Mouse (Mus musculus) stomach, embryonic 14.5 days (tissue): ENCODE measurements around the gene Paqr3. TPM values are rescaled to one million over a fixed set of nuclear protein-coding genes. Genes with fewer than 3 reads are reported as not detected.
A peak's percentile ranks its signal among the peaks of the same experiment; 100 is the strongest.

ENCODE experiments used
- ATAC-seq: fragments of 200-750 bp; cut with Nextera tagmentation; 2 replicates; pipeline ENCODE4 v1.8.0; 2017; ENCODE audit warnings: low read depth, moderate TSS enrichment; ENCODE audit not compliant: insufficient number of reproducible peaks, insufficient read depth, low FRiP score
- H3K27ac ChIP-seq: fragments of 300-500 bp; sonication (generic); 2 replicates; pipeline ENCODE4 v1.5.1; 2014; ENCODE audit warnings: mild to moderate bottlenecking, low read length, moderate library complexity, mixed read lengths
- H3K27me3 ChIP-seq: fragments of 300-500 bp; sonication (generic); 2 replicates; pipeline ENCODE4 v1.6.1; 2014; ENCODE audit warnings: low read length, control low read depth, mixed read lengths; ENCODE audit not compliant: control insufficient read depth, insufficient read depth
- H3K36me3 ChIP-seq: fragments of 300-500 bp; sonication (generic); 2 replicates; pipeline ENCODE4 v1.6.1; 2014; ENCODE audit warnings: mild to moderate bottlenecking, control low read depth, low read length, moderate library complexity, mixed read lengths; ENCODE audit not compliant: control insufficient read depth, insufficient read depth
- H3K4me1 ChIP-seq: fragments of 300-500 bp; sonication (generic); 2 replicates; pipeline ENCODE4 v1.6.1; 2014; ENCODE audit warnings: low read length, control low read depth, mixed read lengths; ENCODE audit not compliant: control insufficient read depth, insufficient read depth
- H3K4me2 ChIP-seq: fragments of 300-500 bp; sonication (generic); replicated peaks from 2 replicates; pipeline ENCODE4 v1.6.1; 2014; ENCODE audit warnings: low read depth, low read length, control low read depth
- H3K4me3 ChIP-seq: fragments of 300-500 bp; sonication (generic); 2 replicates; pipeline ENCODE4 v1.5.1; 2014; ENCODE audit warnings: low read depth, low read length, control low read depth
- H3K9ac ChIP-seq: fragments of 300-500 bp; sonication (generic); replicated peaks from 2 replicates; pipeline ENCODE4 v1.6.1; 2014; ENCODE audit warnings: low read depth, mild to moderate bottlenecking, control low read depth, low read length, moderate library complexity, mixed read lengths
- H3K9me3 ChIP-seq: fragments of 300-500 bp; sonication (generic); 2 replicates; pipeline ENCODE4 v1.6.1; 2016; ENCODE audit warnings: low read depth, low read length, control low read depth; ENCODE audit not compliant: control insufficient read depth
- WGBS: fragments of 180-500 bp; shearing (Covaris S2); extraction: QIAGEN DNeasy Blood & Tissue Kit; methylation state at CpG from one replicate; pipeline ENCODE4 v1.1.7; 2014; 5-methylcytosine and 5-hydroxymethylcytosine counted together
- polyA plus RNA-seq: library from polyadenylated mRNA; unstranded; fragments of >200 nt; fragmentation: Nextera tagmentation; extraction: Ambion mirVana; gene quantifications from 2 replicates; pipeline ENCODE4 v1.2.1, GENCODE M21; 2014

Paqr3 gene
- polyA plus RNA-seq, 1 experiment from 2014 or later, result 5.1 TPM

DNA sequence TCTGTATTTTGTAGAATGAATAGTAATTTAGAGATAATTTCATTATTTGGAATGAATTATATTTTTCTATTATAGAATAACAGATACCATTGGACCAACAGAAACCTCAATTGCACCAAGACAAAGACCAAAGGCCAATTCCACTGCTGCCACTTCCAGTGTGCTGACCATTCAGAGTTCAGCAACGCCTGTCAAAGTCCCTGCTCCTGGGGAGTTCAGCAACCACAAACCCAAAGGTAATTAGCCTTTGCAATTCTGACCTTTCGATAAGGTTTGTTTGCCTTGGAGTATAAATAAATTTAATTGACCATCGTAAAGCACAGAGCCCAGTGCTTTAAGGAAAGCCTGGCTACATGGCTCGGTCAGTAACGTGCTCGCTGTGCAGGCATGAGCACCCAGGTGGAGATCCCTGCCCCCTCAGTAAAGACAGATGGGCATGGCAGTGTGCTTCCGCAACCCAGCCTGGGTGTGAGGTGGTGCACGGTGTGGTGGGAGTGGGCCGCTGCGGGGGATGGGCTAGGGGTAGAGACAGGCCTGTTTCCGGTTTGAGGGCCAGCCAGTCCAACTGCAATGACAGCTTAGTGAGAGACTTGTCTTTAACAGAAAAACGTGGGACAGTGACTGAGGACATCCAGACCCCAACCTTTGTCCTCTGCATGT is 54.5 kb downstream of the Paqr3 start:
- Histone ChIP-seq H3K27me3 (no peaks in the 10 kb centered on the region), H3K9ac (no peak overlapping the region), H3K4me3 (no peak overlapping the region), H3K36me3 (peaks cover 11% of the 10 kb centered on the region), H3K9me3 (no peaks in the 10 kb centered on the region), H3K4me1 (no peaks in the 10 kb centered on the region), H3K27ac (no peak overlapping the region), H3K4me2 (no peak overlapping the region)
- 0 out of 2 replicates have a peak, but pooled peaks have one; percentile 49 for ATAC-seq
- WGBS, result 77% methylated on average over 12 of the region's 12 CpGs

- Histone ChIP-seq H3K4me3 (no peak overlapping the region), H3K4me2 (no peak overlapping the region), H3K4me1 (no peaks in the 10 kb centered on the region), H3K9ac (no peak overlapping the region), H3K9me3 (no peaks in the 10 kb centered on the region), H3K36me3 (peaks cover 10% of the 10 kb centered on the region), H3K27ac (no peak overlapping the region), H3K27me3 (no peaks in the 10 kb centered on the region)
- no peak for ATAC-seq
- WGBS, result 74% methylated on average over 3 of the region's 3 CpGs
Observed at GRCm38 (mm10) chr5:97056359-97056758, 55.0 kb downstream of the Paqr3 start.

GRCm38 (mm10) chr5:97055511-97056068 is 55.8 kb downstream of the Paqr3 start:
- no peak for ATAC-seq
- H3K4me3 ChIP-seq, result no peak overlapping the region
- H3K9me3 ChIP-seq, result no peaks in the 10 kb centered on the region
- 9% methylated on average over 1 of the region's 1 CpGs for WGBS
- no peaks in the 10 kb centered on the region for H3K27me3 ChIP-seq
- H3K9ac ChIP-seq, result no peak overlapping the region
- no peak overlapping the region for H3K27ac ChIP-seq
- no peak overlapping the region for H3K4me2 ChIP-seq
- no peaks in the 10 kb centered on the region for H3K4me1 ChIP-seq
- H3K36me3 ChIP-seq, result peaks cover 6% of the 10 kb centered on the region

GRCm38 (mm10) chr5:97054801-97055200 is 56.6 kb downstream of the Paqr3 start:
- no peak for ATAC-seq
- peaks cover 6% of the 10 kb centered on the region for H3K36me3 ChIP-seq
- WGBS, result 74% methylated on average over 10 of the region's 10 CpGs
- H3K4me3 ChIP-seq, result no peak overlapping the region
- H3K27me3 ChIP-seq, result no peaks in the 10 kb centered on the region
- no peaks in the 10 kb centered on the region for H3K9me3 ChIP-seq
- H3K9ac ChIP-seq, result no peak overlapping the region
- no peaks in the 10 kb centered on the region for H3K4me1 ChIP-seq
- H3K4me2 ChIP-seq, result no peak overlapping the region
- H3K27ac ChIP-seq, result no peak overlapping the region

- Histone ChIP-seq H3K4me1 (no peaks in the 10 kb centered on the region), H3K36me3 (peaks cover 6% of the 10 kb centered on the region), H3K9ac (no peak overlapping the region), H3K4me2 (no peak overlapping the region), H3K27ac (no peak overlapping the region), H3K27me3 (no peaks in the 10 kb centered on the region), H3K9me3 (no peaks in the 10 kb centered on the region), H3K4me3 (no peak overlapping the region)
- WGBS, result 88% methylated on average over 5 of the region's 5 CpGs
- ATAC-seq, result no peak
Observed at GRCm38 (mm10) chr5:97054166-97054565, 57.2 kb downstream of the Paqr3 start.

DNA sequence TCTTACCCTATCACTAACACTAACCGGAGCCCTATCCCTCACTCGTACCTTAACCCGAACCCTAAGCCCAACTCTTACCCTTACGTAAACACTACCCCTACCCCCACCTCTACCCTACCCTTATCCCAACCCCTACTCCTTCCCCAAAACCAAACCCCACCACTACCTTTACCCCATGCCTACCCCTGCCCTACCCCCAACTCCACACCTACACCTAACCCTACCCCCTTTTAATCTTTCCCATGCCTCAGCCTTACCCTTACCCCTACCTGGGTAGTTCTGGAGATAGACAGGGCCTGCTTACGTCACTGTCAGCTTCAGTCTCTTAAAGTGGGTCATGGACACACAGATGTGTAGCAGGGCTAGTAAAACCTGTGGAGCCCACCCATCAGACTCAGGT is 62.5 kb downstream of the Paqr3 start:
- Histone ChIP-seq H3K9ac (no peak overlapping the region), H3K36me3 (peaks cover 7% of the 10 kb centered on the region), H3K27me3 (no peaks in the 10 kb centered on the region), H3K9me3 (no peaks in the 10 kb centered on the region), H3K27ac (no peak overlapping the region), H3K4me3 (no peak overlapping the region), H3K4me1 (no peaks in the 10 kb centered on the region), H3K4me2 (no peak overlapping the region)
- ATAC-seq, result no peak
- WGBS, result 80% methylated on average over 5 of the region's 5 CpGs

GRCm38 (mm10) chr5:97046680-97047079 is 64.7 kb downstream of the Paqr3 start:
- no peaks in the 10 kb centered on the region for H3K4me1 ChIP-seq
- ATAC-seq, result no peak
- H3K27me3 ChIP-seq, result no peaks in the 10 kb centered on the region
- peaks cover 4% of the 10 kb centered on the region for H3K36me3 ChIP-seq
- H3K4me2 ChIP-seq, result no peak overlapping the region
- no peak overlapping the region for H3K9ac ChIP-seq
- 87% methylated on average over 10 of the region's 10 CpGs for WGBS
- H3K4me3 ChIP-seq, result no peak overlapping the region
- no peak overlapping the region for H3K27ac ChIP-seq
- no peaks in the 10 kb centered on the region for H3K9me3 ChIP-seq

DNA sequence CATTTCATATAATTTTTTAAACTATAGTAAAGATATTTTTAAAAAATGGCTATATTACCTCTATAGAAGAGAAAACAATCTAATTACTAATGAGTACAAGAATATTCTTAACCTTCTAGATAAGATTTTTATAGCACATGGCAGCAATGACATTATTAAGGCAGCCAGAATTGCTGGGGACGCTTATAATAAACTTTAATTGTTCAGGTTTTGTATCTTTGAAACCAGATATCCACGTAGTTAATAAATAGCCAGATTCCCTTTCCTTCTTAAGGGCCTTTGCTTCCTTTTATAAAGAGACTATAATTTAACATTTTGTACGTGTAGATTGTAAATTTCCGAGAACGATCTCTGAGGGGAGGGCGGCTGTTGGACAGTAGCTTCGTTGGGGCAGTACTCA is 66.1 kb downstream of the Paqr3 start:
- no peaks in the 10 kb centered on the region for H3K27me3 ChIP-seq
- WGBS, result 88% methylated on average over 7 of the region's 7 CpGs
- no peak overlapping the region for H3K4me3 ChIP-seq
- H3K36me3 ChIP-seq, result peaks cover 4% of the 10 kb centered on the region
- no peak overlapping the region for H3K9ac ChIP-seq
- H3K4me2 ChIP-seq, result no peak overlapping the region
- no peaks in the 10 kb centered on the region for H3K4me1 ChIP-seq
- H3K27ac ChIP-seq, result no peak overlapping the region
- H3K9me3 ChIP-seq, result no peaks in the 10 kb centered on the region
- no peak for ATAC-seq
